Mouse (Mus musculus) CH12.LX (cell line): ENCODE data around the gene Dusp2. TPM values are rescaled to one million over a fixed set of nuclear protein-coding genes. Genes with fewer than 3 reads are reported as not detected.

Source experiments
- DNase-seq: peaks from one replicate; pipeline ENCODE4 v3.0.0-alpha.2; 2013; ENCODE audit errors: extremely low read depth
- H3K27ac ChIP-seq: 2 replicates; pipeline ENCODE4 v1.5.1; 2012; ENCODE audit warnings: low read depth, mild to moderate bottlenecking, control low read depth, moderate library complexity; ENCODE audit not compliant: insufficient read depth
- H3K27me3 ChIP-seq: replicated peaks from 2 replicates; pipeline ENCODE3; 2012; ENCODE audit warnings: inconsistent platforms
- H3K36me3 ChIP-seq, 2 experiments: replicated peaks in 1 of 2; 2 replicates each; pipeline versions ENCODE3 to v1.6.1; 2012; ENCODE audit warnings: inconsistent platforms in 1 of 2, low read length in 1 of 2, mild to moderate bottlenecking in 1 of 2, mixed read lengths in 1 of 2, moderate library complexity in 1 of 2; ENCODE audit not compliant: control insufficient read depth in 1 of 2, insufficient read depth in 1 of 2
- H3K4me1 ChIP-seq, 2 experiments: 2 replicates each; pipeline ENCODE4 v1.6.1; 2012; ENCODE audit warnings: inconsistent platforms in 1 of 2, moderate library complexity in 1 of 2; ENCODE audit not compliant: insufficient read depth in 2 of 2, control insufficient read depth in 1 of 2
- H3K4me2 ChIP-seq: 2 replicates; pipeline ENCODE4 v1.6.1; 2012; ENCODE audit warnings: low read depth, mild to moderate bottlenecking, control low read depth; ENCODE audit not compliant: poor library complexity, insufficient read depth, severe bottlenecking
- H3K4me3 ChIP-seq, 3 experiments: fragments of 150-350 bp in 1 of 3; sonication (generic) in 1 of 3; replicated peaks in 1 of 3; 2 replicates each; pipeline versions ENCODE3 to v1.5.1; 2011 to 2012; ENCODE audit warnings: low read depth in 2 of 3, low read length in 2 of 3, mild to moderate bottlenecking in 2 of 3, moderate library complexity in 2 of 3, control low read depth in 1 of 3, improper control_type of control experiment in 1 of 3, inconsistent platforms in 1 of 3, mixed read lengths in 1 of 3; ENCODE audit not compliant: poor library complexity in 1 of 3
- H3K79me2 ChIP-seq: replicated peaks from 2 replicates; pipeline ENCODE4 v1.6.1; 2012; ENCODE audit warnings: mild to moderate bottlenecking, moderate library complexity; ENCODE audit not compliant: control insufficient read depth, poor library complexity, insufficient read depth, severe bottlenecking; ENCODE audit errors: extremely low read depth
- H3K9ac ChIP-seq: 2 replicates; pipeline ENCODE4 v1.6.1; 2012; ENCODE audit warnings: low read depth, mild to moderate bottlenecking, control low read depth, moderate library complexity; ENCODE audit not compliant: insufficient read depth
- H3K9me3 ChIP-seq: replicated peaks from 2 replicates; pipeline ENCODE3; 2012; ENCODE audit warnings: low read length, inconsistent platforms, mixed read lengths
- BHLHE40 ChIP-seq: IDR thresholded peaks from 2 replicates; pipeline ENCODE4 v1.6.1; 2011; ENCODE audit warnings: mild to moderate bottlenecking, low read depth, low read length, improper control_type of control experiment
- CHD2 ChIP-seq: IDR thresholded peaks from 2 replicates; pipeline ENCODE4 v1.6.1; 2011; ENCODE audit warnings: low read length, improper control_type of control experiment
- ELF1 ChIP-seq: IDR thresholded peaks from 2 replicates; pipeline ENCODE4 v1.6.1; 2014; ENCODE audit warnings: low read depth, mild to moderate bottlenecking, inconsistent platforms, low read length, improper control_type of control experiment
- EP300 ChIP-seq: IDR thresholded peaks from 2 replicates; pipeline ENCODE4 v1.6.1; 2011; ENCODE audit warnings: low read length, improper control_type of control experiment
- ETS1 ChIP-seq: conservative IDR thresholded peaks from 2 replicates; pipeline ENCODE4 v1.6.1; 2012; ENCODE audit warnings: low read depth, mild to moderate bottlenecking, inconsistent platforms, low read length, improper control_type of control experiment, moderate library complexity
- IRF4 ChIP-seq: IDR thresholded peaks from 2 replicates; pipeline ENCODE4 v1.6.1; 2014; ENCODE audit warnings: low read depth, mild to moderate bottlenecking, inconsistent platforms, low read length, improper control_type of control experiment
- JUN ChIP-seq: IDR thresholded peaks from 2 replicates; pipeline ENCODE4 v1.6.1; 2011; ENCODE audit warnings: low read depth, mild to moderate bottlenecking, low read length, improper control_type of control experiment, moderate library complexity; ENCODE audit not compliant: insufficient read depth
- JUND ChIP-seq: conservative IDR thresholded peaks from 2 replicates; pipeline ENCODE4 v1.6.1; 2011; ENCODE audit warnings: low read depth, low read length, improper control_type of control experiment
- KAT2A ChIP-seq: IDR thresholded peaks from 2 replicates; pipeline ENCODE4 v1.6.1; 2012; ENCODE audit warnings: low read length, improper control_type of control experiment, inconsistent platforms; ENCODE audit not compliant: insufficient replicate concordance
- MAFK ChIP-seq: IDR thresholded peaks from 2 replicates; pipeline ENCODE4 v1.6.1; 2011; ENCODE audit warnings: low read length, improper control_type of control experiment; ENCODE audit not compliant: insufficient replicate concordance
- MAX ChIP-seq: IDR thresholded peaks from 2 replicates; pipeline ENCODE4 v1.6.1; 2011; ENCODE audit warnings: low read length, improper control_type of control experiment
- MAZ ChIP-seq: IDR thresholded peaks from 2 replicates; pipeline ENCODE4 v1.6.1; 2012; ENCODE audit warnings: low read depth, mild to moderate bottlenecking, inconsistent platforms, low read length, improper control_type of control experiment, moderate library complexity
- MEF2A ChIP-seq: IDR thresholded peaks from 2 replicates; pipeline ENCODE4 v1.6.1; 2014; ENCODE audit warnings: low read depth, mild to moderate bottlenecking, inconsistent platforms, low read length, improper control_type of control experiment, borderline replicate concordance
- MXI1 ChIP-seq: IDR thresholded peaks from 2 replicates; pipeline ENCODE4 v1.6.1; 2011; ENCODE audit warnings: mild to moderate bottlenecking, low read depth, low read length, improper control_type of control experiment
- MYC ChIP-seq: IDR thresholded peaks from 2 replicates; pipeline ENCODE4 v1.6.1; 2011; ENCODE audit warnings: low read depth, mild to moderate bottlenecking, improper control_type of control experiment, low read length
- NRF1 ChIP-seq: IDR thresholded peaks from 2 replicates; pipeline ENCODE4 v1.6.1; 2014; ENCODE audit warnings: low read depth, mild to moderate bottlenecking, inconsistent platforms, low read length, improper control_type of control experiment, moderate library complexity
- POLR2AphosphoS2 ChIP-seq: IDR thresholded peaks from 2 replicates; pipeline ENCODE4 v1.6.1; 2011; ENCODE audit warnings: low read depth, low read length, improper control_type of control experiment
- RCOR1 ChIP-seq: conservative IDR thresholded peaks from 2 replicates; pipeline ENCODE4 v1.6.1; 2012; ENCODE audit warnings: low read depth, mild to moderate bottlenecking, inconsistent platforms, low read length, improper control_type of control experiment
- SIN3A ChIP-seq: IDR thresholded peaks from 2 replicates; pipeline ENCODE4 v1.6.1; 2012; ENCODE audit warnings: low read length, improper control_type of control experiment, inconsistent platforms
- SMC3 ChIP-seq: IDR thresholded peaks from 2 replicates; pipeline ENCODE4 v1.6.1; 2011; ENCODE audit warnings: low read depth, low read length, improper control_type of control experiment
- TCF12 ChIP-seq: IDR thresholded peaks from 2 replicates; pipeline ENCODE4 v1.6.1; 2014; ENCODE audit warnings: low read depth, mild to moderate bottlenecking, inconsistent platforms, low read length, improper control_type of control experiment
- USF2 ChIP-seq: conservative IDR thresholded peaks from 2 replicates; pipeline ENCODE4 v1.6.1; 2011; ENCODE audit warnings: low read depth, low read length, improper control_type of control experiment
- ZC3H11A ChIP-seq: IDR thresholded peaks from 2 replicates; pipeline ENCODE4 v1.6.1; 2012; ENCODE audit warnings: low read depth, mild to moderate bottlenecking, inconsistent platforms, low read length, improper control_type of control experiment
- ZMIZ1 ChIP-seq: IDR thresholded peaks from 2 replicates; pipeline ENCODE4 v1.6.1; 2012; ENCODE audit warnings: low read depth, mild to moderate bottlenecking, inconsistent platforms, low read length, improper control_type of control experiment
- ZNF384 ChIP-seq: IDR thresholded peaks from 2 replicates; pipeline ENCODE4 v1.6.1; 2012; ENCODE audit warnings: low read depth, low read length, improper control_type of control experiment, inconsistent platforms
- dilution Hi-C: fragments of 300-500 bp; cut with MboI; formaldehyde crosslinking; loops from 2 replicates; pipeline ENCODE4 v1.14.3; 2020; ENCODE audit warnings: low sequenced_read_pairs; ENCODE audit not compliant: extremely low pct_unique_long_range_greater_than_20kb, extremely low pct_ligation_motif_present
- in situ Hi-C: fragments of 300-500 bp; cut with MboI; formaldehyde crosslinking; loops from 3 replicates; pipeline ENCODE4 v1.14.3; 2019; ENCODE audit warnings: low sequenced_read_pairs, low pct_ligation_motif_present, low pct_unique_long_range_greater_than_20kb, mixed read lengths
- polyA plus RNA-seq: library from polyadenylated mRNA; unstranded; fragments of >175 nt; gene quantifications from 2 replicates; pipeline ENCODE4 v1.2.1, GENCODE M21; 2012; ENCODE audit warnings: low read depth; ENCODE audit not compliant: insufficient read length
- total RNA-seq, 2 experiments: library from RNA; depleted of rRNA; stranded (reverse); fragments of 300-350 nt in 1 of 2; fragments of >200 nt in 1 of 2; gene quantifications; 2 replicates each; pipeline ENCODE4 v1.2.3; 2012 to 2014

Dusp2 gene
- total and polyA plus RNA-seq, 3 experiments: 57.8 to 107 (median 81.5) TPM

GRCm38 (mm10) chr2:127310246-127310645, 25.7 kb upstream of the Dusp2 start:
- Histone ChIP-seq H3K4me1 (peaks cover 31 to 60% of the 10 kb centered on the region in 2 experiments), H3K9ac (no peak overlapping the region), H3K27me3 (no peaks in the 10 kb centered on the region), H3K4me3 (no peak overlapping the region), H3K9me3 (peaks cover 6% of the 10 kb centered on the region), H3K4me2 (peak overlapping the region; percentile 35), H3K36me3 (no peaks in the 10 kb centered on the region), H3K27ac (no peak overlapping the region)
- in situ Hi-C loops: no loop called here
- no peak for DNase-seq
- dilution Hi-C loops: no loop called here
- TF ChIP-seq CHD2: no peak
- no peak for TF ChIP-seq NRF1
- no peak for TF ChIP-seq KAT2A
- no peak for TF ChIP-seq POLR2AphosphoS2
- TF ChIP-seq ELF1: no peak
- TF ChIP-seq SIN3A: no peak
- no peak for TF ChIP-seq MXI1
- no peak for TF ChIP-seq EP300
- no peak for TF ChIP-seq ZC3H11A
- TF ChIP-seq, all 38 proteins: peak for 0
- H3K79me2 ChIP-seq: no peaks in the 10 kb centered on the region

- Histone ChIP-seq H3K4me2 (peak overlapping the region; percentile 35), H3K36me3 (no peaks in the 10 kb centered on the region), H3K4me3 (no peak overlapping the region), H3K4me1 (peaks cover 31 to 64% of the 10 kb centered on the region in 2 experiments), H3K9me3 (peaks cover 6% of the 10 kb centered on the region), H3K79me2 (no peaks in the 10 kb centered on the region), H3K9ac (no peak overlapping the region), H3K27me3 (no peaks in the 10 kb centered on the region), H3K27ac (0 out of 2 replicates have a peak overlapping the region, but pooled peaks have one; percentile 11)
- in situ Hi-C loops (no loop called here), dilution Hi-C loops (no loop called here)
- TF ChIP-seq ETS1 (peak; percentile 86), BHLHE40 (peak; percentile 81), MYC (peak; percentile 74; the same call in 1 of the 2 replicates), CHD2 (peak; percentile 80), MAZ (peak; percentile 84; the same call in 1 of the 2 replicates), JUND (peak; percentile 82), ZNF384 (peak; percentile 90), USF2 (no peak), JUN (peak; percentile 59; the same call in 1 of the 2 replicates), EP300 (peak; percentile 98), SMC3 (no peak), TCF12 (peak; percentile 58; the same call in 1 of the 2 replicates), ZC3H11A (no peak), IRF4 (peak; percentile 98), MAX (peak; percentile 69), MAFK (peak; percentile 82), RCOR1 (peak; percentile 67; the same call in 1 of the 2 replicates), KAT2A (no peak), MEF2A (peak; percentile 93; the same call in 1 of the 2 replicates), ZMIZ1 (no peak)
- peak; percentile 80 for DNase-seq
Observed at GRCm38 (mm10) chr2:127310685-127311084, 25.3 kb upstream of the Dusp2 start.
